11 mouse cellular contexts compared by ENCODE assay signal in the genomic region with DNA sequence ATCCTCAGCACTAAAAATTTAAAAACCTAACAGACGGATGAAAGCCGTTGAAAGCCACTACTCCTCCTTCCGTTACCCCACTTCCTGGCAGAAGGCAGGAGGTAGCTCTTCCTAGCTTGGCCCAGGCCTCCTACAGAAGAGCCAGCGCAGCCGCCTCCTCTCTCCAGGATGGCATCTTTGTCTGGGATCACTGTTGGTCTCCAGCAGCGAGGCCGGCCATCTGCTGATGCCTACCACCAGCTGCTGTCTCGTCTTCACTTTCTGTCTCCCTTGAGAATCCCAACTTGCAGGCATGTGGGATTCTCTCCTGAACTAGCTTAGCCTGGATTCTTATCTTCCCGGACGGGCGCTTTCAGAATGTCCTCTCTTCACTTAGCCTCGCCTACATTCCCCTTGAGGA.
DNase-seq lines count a peak whose midpoint lies in the region; ATAC-seq and TF ChIP-seq lines count a peak whose summit lies in the region.
"Had no signal": no experiment of that assay in that cellular context is flagged by ENCODE, and none has a peak within 500 bp of the region (broad histone marks: within the 10 kb centered on the region; RNA-seq: fewer than 3 reads in every experiment).

No protein-coding gene starts in this region.

- no peaks in the 10 kb centered on the region for H3K9me3 ChIP-seq in forebrain, postnatal 0 days (ENCODE audit: low read length)
- H3K9me3 ChIP-seq: stomach, embryonic 15.5 days had no signal

- no peak overlapping the region for H3K4me2 ChIP-seq in forebrain, postnatal 0 days (ENCODE audit: low read depth)
- H3K4me2 ChIP-seq: stomach, embryonic 15.5 days had no signal

- no peak overlapping the region for H3K4me3 ChIP-seq in forebrain, postnatal 0 days (ENCODE audit: low read depth, low read length)
- H3K4me3 ChIP-seq in thymus, adult 2 months (ENCODE audit: control insufficient read depth, insufficient read depth, low read length) = no peak overlapping the region
- H3K4me3 ChIP-seq: stomach, embryonic 15.5 days had no signal

- H3K27ac ChIP-seq in forebrain, postnatal 0 days (ENCODE audit: low read depth, low read length) = peak overlapping the region; percentile 40; the same call in 1 of the 2 replicates
- H3K27ac ChIP-seq in thymus, adult 2 months (ENCODE audit: control insufficient read depth, insufficient read depth, low read length) = no peak overlapping the region
- H3K27ac ChIP-seq: stomach, embryonic 15.5 days had no signal

- H3K4me1 ChIP-seq in forebrain, postnatal 0 days (ENCODE audit: insufficient read depth) = 0 out of 2 replicates have a peak, but pooled peaks cover 12% of the 10 kb centered on the region
- H3K4me1 ChIP-seq in thymus, adult 2 months (replicated peaks; ENCODE audit: control insufficient read depth, insufficient read depth, low read length) = peaks cover 3% of the 10 kb centered on the region

- H3K36me3 ChIP-seq in forebrain, postnatal 0 days (ENCODE audit: insufficient read depth) = no peaks in the 10 kb centered on the region
- H3K36me3 ChIP-seq in thymus, adult 2 months (ENCODE audit: control insufficient read depth, insufficient read depth, low read length) = no peaks in the 10 kb centered on the region
- H3K36me3 ChIP-seq: stomach, embryonic 15.5 days had no signal

- peak; percentile 67 for DNase-seq in layer of hippocampus, adult 11-12 months (ENCODE audit: low spot score)
- no peak for DNase-seq in layer of hippocampus, adult 9-10 months (ENCODE audit: low spot score)
- peak; percentile 78 for DNase-seq in forebrain, postnatal 0 days
- peak; percentile 33 to 86 for DNase-seq in left cerebral cortex, adult 8-10 months (ENCODE audit: low spot score in 2 of 2)
- DNase-seq in right cerebral cortex, postnatal 4 days = peak; percentile 40
- no peak for DNase-seq in ovary, postnatal 14 days (ENCODE audit: low spot score)
- no peak for DNase-seq in thymus, adult 2 months
- no peak for DNase-seq in adipocyte (ENCODE audit: low spot score)
- DNase-seq: gastrocnemius, postnatal 36 days; kidney, postnatal 36 days had no signal

- no peak for TF ChIP-seq CTCF in forebrain, postnatal 0 days (IDR thresholded peaks at IDR 0.05; ENCODE audit: low read depth)
- no peak for TF ChIP-seq CTCF in thymus, adult 2 months (IDR thresholded peaks at IDR 0.05; ENCODE audit: borderline replicate concordance, control insufficient read depth, extremely low read depth, insufficient read depth, low read length, poor library complexity)

- ATAC-seq in forebrain, postnatal 0 days = peak; percentile 82

- WGBS in forebrain, postnatal 0 days = 62% methylated on average over 12 of the region's 12 CpGs
- 92% methylated on average over 12 of the region's 12 CpGs for WGBS in thymus, adult 2 months

- H3K27me3 ChIP-seq in forebrain, postnatal 0 days (ENCODE audit: insufficient read depth, low read length) = no peaks in the 10 kb centered on the region
- H3K27me3 ChIP-seq in thymus, adult 2 months (ENCODE audit: control insufficient read depth, insufficient read depth, low read length) = no peaks in the 10 kb centered on the region
- H3K27me3 ChIP-seq: stomach, embryonic 15.5 days had no signal

- no peak overlapping the region for H3K9ac ChIP-seq in forebrain, postnatal 0 days
- H3K9ac ChIP-seq: stomach, embryonic 15.5 days had no signal

- no peak for TF ChIP-seq POLR2A in thymus, adult 2 months (IDR thresholded peaks at IDR 0.05; ENCODE audit: control insufficient read depth, extremely low read depth, insufficient read depth, low read length, poor library complexity)

Comparison
In these comparisons a context has a peak if more than half of its experiments do, and no peak if none do; other contexts are left out.
1. DNase-seq: peak in layer of hippocampus, adult 11-12 months (single experiment), forebrain, postnatal 0 days (single experiment), left cerebral cortex, adult 8-10 months (2 of 2) and right cerebral cortex, postnatal 4 days (single experiment); none in layer of hippocampus, adult 9-10 months (single experiment), ovary, postnatal 14 days (single experiment), thymus, adult 2 months (single experiment) and adipocyte (single experiment).